Mouse (Mus musculus) embryo, embryonic 10 days (tissue): ENCODE results near the gene Ubr4.
"Not testable (repeated sequence)": the region's sequence is repeated elsewhere in the genome, so short reads cannot be mapped to it uniquely, and the experiment has no call there.

Experiments used
- DNase-seq: peaks from one replicate; pipeline ENCODE4 v3.0.0-alpha.2; 2015; ENCODE audit warnings: low spot score

The Ubr4 gene

GRCm38 (mm10) chr4:139487085-139487484 is 134.7 kb downstream of the Ubr4 start:
- DNase-seq: no peak

GRCm38 (mm10) chr4:139488325-139488724 is 135.9 kb downstream of the Ubr4 start:
- DNase-seq: no peak

- no peak for DNase-seq
These were observed 137.5 kb downstream of the Ubr4 start for GRCm38 (mm10) chr4:139489946-139490345.

- no peak for DNase-seq
These were observed 138.1 kb downstream of the Ubr4 start for GRCm38 (mm10) chr4:139490413-139491055.

GRCm38 (mm10) chr4:139491541-139492170 is 139.2 kb downstream of the Ubr4 start:
- no peak for DNase-seq

- DNase-seq: no peak
These were observed 139.9 kb downstream of the Ubr4 start for GRCm38 (mm10) chr4:139492258-139492833.

- no peak for DNase-seq
These were observed 141.0 kb downstream of the Ubr4 start for GRCm38 (mm10) chr4:139493227-139494025.

GRCm38 (mm10) chr4:139500814-139501213 is 148.4 kb downstream of the Ubr4 start:
- no peak for DNase-seq

- DNase-seq: no peak
These were observed 149.3 kb downstream of the Ubr4 start for GRCm38 (mm10) chr4:139501702-139502101.

- no peak for DNase-seq
These were observed 151.5 kb downstream of the Ubr4 start for GRCm38 (mm10) chr4:139503919-139504318.

- no peak for DNase-seq
These were observed 153.3 kb downstream of the Ubr4 start for GRCm38 (mm10) chr4:139505716-139506115.

- DNase-seq: no peak
These were observed 154.3 kb downstream of the Ubr4 start for GRCm38 (mm10) chr4:139506727-139507126.

GRCm38 (mm10) chr4:139509069-139509468 is 156.7 kb downstream of the Ubr4 start:
- DNase-seq: no peak

- no peak for DNase-seq
These were observed 159.1 kb downstream of the Ubr4 start for GRCm38 (mm10) chr4:139511557-139511956.

GRCm38 (mm10) chr4:139512985-139513384 is 160.6 kb downstream of the Ubr4 start:
- no peak for DNase-seq

- no peak for DNase-seq
These were observed 166.8 kb downstream of the Ubr4 start for GRCm38 (mm10) chr4:139519221-139519620.

- no peak for DNase-seq
These were observed 169.5 kb downstream of the Ubr4 start for GRCm38 (mm10) chr4:139521926-139522325.

- DNase-seq: no peak
These were observed 174.1 kb downstream of the Ubr4 start for GRCm38 (mm10) chr4:139526475-139526874.

- not testable (repeated sequence) for DNase-seq
These were observed 177.8 kb downstream of the Ubr4 start, which contains the start of gene Iffo2 for GRCm38 (mm10) chr4:139530248-139530647. TSS of gene Iffo2 (plus strand) at chr4:139530548.

- no peak for DNase-seq
These were observed 179.7 kb downstream of the Ubr4 start for GRCm38 (mm10) chr4:139532081-139532480.

- peak; percentile 65 for DNase-seq
These were observed 182.8 kb downstream of the Ubr4 start for GRCm38 (mm10) chr4:139535127-139535695.

- no peak for DNase-seq
These were observed 183.3 kb downstream of the Ubr4 start for GRCm38 (mm10) chr4:139535719-139536118.
